11 mouse cellular contexts compared by ENCODE assay signal in genomic region chr17:24648731-24649377, GRCm38 (mm10). TPM values are rescaled to one million over a fixed set of nuclear protein-coding genes. Genes with fewer than 3 reads are reported as not detected.
DNase-seq lines count a peak whose midpoint lies in the region; ATAC-seq and TF ChIP-seq lines count a peak whose summit lies in the region.
"Had no signal": no experiment of that assay in that cellular context is flagged by ENCODE, and none has a peak within 500 bp of the region (broad histone marks: within the 10 kb centered on the region; RNA-seq: fewer than 3 reads in every experiment).

No protein-coding gene starts in this region.

- H3K36me3 ChIP-seq in neural tube, embryonic 11.5 days (ENCODE audit: control insufficient read depth, insufficient read depth, low read length), result no peaks in the 10 kb centered on the region
- H3K36me3 ChIP-seq in liver, embryonic 11.5 days (ENCODE audit: control insufficient read depth, insufficient read depth, low read length), result no peaks in the 10 kb centered on the region
- H3K36me3 ChIP-seq in stomach, postnatal 0 days (ENCODE audit: control insufficient read depth, insufficient read depth, low read length), result no peaks in the 10 kb centered on the region

- H3K4me2 ChIP-seq in neural tube, embryonic 11.5 days (ENCODE audit: low read depth), result peak overlapping the region; percentile 89; the same call in 1 of the 2 replicates
- H3K4me2 ChIP-seq in liver, embryonic 11.5 days, result peak overlapping the region; percentile 97
- peak overlapping the region; percentile 99 for H3K4me2 ChIP-seq in stomach, postnatal 0 days (replicated peaks; ENCODE audit: low read depth)

- TF ChIP-seq POLR2A in cerebellum, adult 2 months (IDR thresholded peaks at IDR 0.05; ENCODE audit: borderline replicate concordance, insufficient read depth, low read length), result no peak

- intact Hi-C loops in left cerebral cortex, postnatal 10 days (cut with DNase I), result no loop called here

- no peak for ATAC-seq in neural tube, embryonic 11.5 days (ENCODE audit: insufficient read depth, low FRiP score, low TSS enrichment)
- ATAC-seq in liver, embryonic 11.5 days (replicated peaks; ENCODE audit: low FRiP score), result no peak
- no peak for ATAC-seq in stomach, postnatal 0 days (ENCODE audit: low FRiP score, low TSS enrichment)

- H3K9me3 ChIP-seq in neural tube, embryonic 11.5 days (ENCODE audit: control insufficient read depth, low read length), result no peaks in the 10 kb centered on the region
- no peaks in the 10 kb centered on the region for H3K9me3 ChIP-seq in liver, embryonic 11.5 days (ENCODE audit: control insufficient read depth, low read length)
- H3K9me3 ChIP-seq in stomach, postnatal 0 days (ENCODE audit: control insufficient read depth, low read length), result no peaks in the 10 kb centered on the region

- DNase-seq in cerebellum, adult 2 months, result peak; percentile 67
- no peak for DNase-seq in cerebellum, postnatal 4 days (ENCODE audit: low spot score in 2 of 2)
- DNase-seq in neural tube, embryonic 11.5 days (ENCODE audit: low spot score), result no peak
- DNase-seq in neural tube, embryonic 10.5 days (ENCODE audit: extremely low spot score, low spot score), result no peak
- no peak for DNase-seq in liver, embryonic 11.5 days (ENCODE audit: low spot score)
- DNase-seq in stomach, postnatal 0 days (ENCODE audit: low spot score), result no peak
- no peak for DNase-seq in left cerebral cortex, postnatal 10 days (ENCODE audit: extremely low spot score in 1 of 2, low spot score in 2 of 2)
- no peak for DNase-seq in layer of hippocampus, adult 9-11 months
- DNase-seq: adrenal gland, adult 8-10 months; right cerebral cortex, postnatal 14 days had no signal

- no peak overlapping the region for H3K9ac ChIP-seq in neural tube, embryonic 11.5 days (ENCODE audit: low read length)
- no peak overlapping the region for H3K9ac ChIP-seq in liver, embryonic 11.5 days (ENCODE audit: low read depth, low read length)
- H3K9ac ChIP-seq in stomach, postnatal 0 days (ENCODE audit: low read length), result peak overlapping the region; percentile 41; the same call in 1 of the 2 replicates

- peaks cover 27% of the 10 kb centered on the region for H3K4me1 ChIP-seq in cerebellum, adult 2 months (ENCODE audit: control insufficient read depth, insufficient read depth, low read length)
- H3K4me1 ChIP-seq in neural tube, embryonic 11.5 days (ENCODE audit: control insufficient read depth, insufficient read depth, low read length), result peaks cover 7% of the 10 kb centered on the region
- H3K4me1 ChIP-seq in liver, embryonic 11.5 days (replicated peaks; ENCODE audit: control insufficient read depth, insufficient read depth, low read length), result peaks cover 37% of the 10 kb centered on the region
- no peaks in the 10 kb centered on the region; the same call in 1 of the 2 replicates for H3K4me1 ChIP-seq in stomach, postnatal 0 days (replicated peaks; ENCODE audit: control insufficient read depth, insufficient read depth)

- TF ChIP-seq EP300 in stomach, postnatal 0 days (optimal IDR thresholded peaks at IDR 0.05), result no peak

- peak overlapping the region; percentile 70 for H3K4me3 ChIP-seq in cerebellum, adult 2 months (replicated peaks; ENCODE audit: insufficient read depth, low read depth, low read length)
- no peak overlapping the region for H3K4me3 ChIP-seq in neural tube, embryonic 11.5 days (ENCODE audit: low read depth, low read length)
- peak overlapping the region; percentile 71 for H3K4me3 ChIP-seq in liver, embryonic 11.5 days (ENCODE audit: low read depth, low read length)
- H3K4me3 ChIP-seq in stomach, postnatal 0 days (ENCODE audit: low read depth, low read length), result peak overlapping the region; percentile 71

- no peak for TF ChIP-seq CTCF in cerebellum, adult 2 months (IDR thresholded peaks at IDR 0.05; ENCODE audit: borderline replicate concordance, insufficient read depth, low read depth, low read length)
- TF ChIP-seq CTCF in stomach, postnatal 0 days (IDR thresholded peaks at IDR 0.05; ENCODE audit: low read depth), result peak; percentile 48; the same call in 1 of the 2 replicates

- WGBS in cerebellum, adult 2 months, result 30% methylated on average over 10 of the region's 10 CpGs
- 71% methylated on average over 10 of the region's 10 CpGs for WGBS in neural tube, embryonic 11.5 days
- 69% methylated on average over 10 of the region's 10 CpGs for WGBS in liver, embryonic 11.5 days
- WGBS in stomach, postnatal 0 days, result 70% methylated on average over 10 of the region's 10 CpGs

- H3K27me3 ChIP-seq in cerebellum, adult 2 months (ENCODE audit: control insufficient read depth, insufficient read depth, low read length), result no peaks in the 10 kb centered on the region
- peaks cover 16% of the 10 kb centered on the region; the same call in 1 of the 2 replicates for H3K27me3 ChIP-seq in neural tube, embryonic 11.5 days (ENCODE audit: control insufficient read depth, insufficient read depth, low read length)
- peaks cover 29% of the 10 kb centered on the region for H3K27me3 ChIP-seq in liver, embryonic 11.5 days (replicated peaks; ENCODE audit: control insufficient read depth, insufficient read depth, low read length)
- H3K27me3 ChIP-seq in stomach, postnatal 0 days (ENCODE audit: control insufficient read depth, insufficient read depth, low read length), result no peaks in the 10 kb centered on the region

- peak overlapping the region; percentile 98 for H3K27ac ChIP-seq in cerebellum, adult 2 months (ENCODE audit: insufficient read depth, low read length)
- H3K27ac ChIP-seq in neural tube, embryonic 11.5 days (ENCODE audit: low read depth, low read length), result no peak overlapping the region
- no peak overlapping the region for H3K27ac ChIP-seq in liver, embryonic 11.5 days (ENCODE audit: low read depth, low read length)
- H3K27ac ChIP-seq in stomach, postnatal 0 days (replicated peaks), result no peak overlapping the region

RNA-seq across cellular contexts. Expression of gene Slc9a3r2, which starts 1.3 kb away (rescaled TPM):
- 140 and 146 TPM in 2 replicates for polyA plus RNA-seq in cerebellum, adult 2 months (2012; rRNA removed)
- 36.7 and 38.8 TPM in 2 replicates for polyA plus RNA-seq in neural tube, embryonic 11.5 days (2014; fragmentation: Nextera tagmentation; extraction: Ambion mirVana)
- polyA plus RNA-seq in liver, embryonic 11.5 days (2014; fragmentation: Nextera tagmentation; extraction: Ambion mirVana), result 23.6 and 25.1 TPM in 2 replicates
- polyA plus RNA-seq in stomach, postnatal 0 days (2015; fragmentation: Nextera tagmentation; extraction: Ambion mirVana), result 37.9 and 38.0 TPM in 2 replicates
- 10 to 100 TPM; 55.0 to 55.2 TPM for total RNA-seq in left cerebral cortex, postnatal 10 days (2021)

RNA-seq across cellular contexts. Expression of gene Npw, which starts 9.4 kb away (rescaled TPM):
- not detected in 2 replicates for polyA plus RNA-seq in cerebellum, adult 2 months (2012; rRNA removed)
- polyA plus RNA-seq in neural tube, embryonic 11.5 days (2014; fragmentation: Nextera tagmentation; extraction: Ambion mirVana), result not detected in 2 replicates
- 0.31 and 0.47 TPM in 2 replicates for polyA plus RNA-seq in liver, embryonic 11.5 days (2014; fragmentation: Nextera tagmentation; extraction: Ambion mirVana)
- polyA plus RNA-seq in stomach, postnatal 0 days (2015; fragmentation: Nextera tagmentation; extraction: Ambion mirVana), result 1.2 and 1.8 TPM in 2 replicates
- not detected for total RNA-seq in left cerebral cortex, postnatal 10 days (2021)
- total RNA-seq: adrenal gland, adult 8-10 months; heart, adult 18-20 months had no signal

RNA-seq across cellular contexts. Expression of gene Nthl1, which starts 16.4 kb away (rescaled TPM):
- 9.0 TPM in 2 replicates for polyA plus RNA-seq in cerebellum, adult 2 months (2012; rRNA removed)
- 13.8 and 15.7 TPM in 2 replicates for polyA plus RNA-seq in neural tube, embryonic 11.5 days (2014; fragmentation: Nextera tagmentation; extraction: Ambion mirVana)
- 21.0 and 23.7 TPM in 2 replicates for polyA plus RNA-seq in liver, embryonic 11.5 days (2014; fragmentation: Nextera tagmentation; extraction: Ambion mirVana)
- 8.0 and 8.4 TPM in 2 replicates for polyA plus RNA-seq in stomach, postnatal 0 days (2015; fragmentation: Nextera tagmentation; extraction: Ambion mirVana)
- 1 to 10 TPM; 4.6 to 5.9 TPM for total RNA-seq in left cerebral cortex, postnatal 10 days (2021)

RNA-seq across cellular contexts. Expression of gene Tsc2, which starts 16.4 kb away (rescaled TPM):
- 168 and 194 TPM in 2 replicates for polyA plus RNA-seq in cerebellum, adult 2 months (2012; rRNA removed)
- polyA plus RNA-seq in neural tube, embryonic 11.5 days (2014; fragmentation: Nextera tagmentation; extraction: Ambion mirVana), result 61.9 and 69.2 TPM in 2 replicates
- polyA plus RNA-seq in liver, embryonic 11.5 days (2014; fragmentation: Nextera tagmentation; extraction: Ambion mirVana), result 53.5 and 55.2 TPM in 2 replicates
- 36.2 and 37.0 TPM in 2 replicates for polyA plus RNA-seq in stomach, postnatal 0 days (2015; fragmentation: Nextera tagmentation; extraction: Ambion mirVana)
- total RNA-seq in left cerebral cortex, postnatal 10 days (2021), result 100 to 1,000 TPM; 130 to 143 TPM

RNA-seq across cellular contexts. Expression of gene Zfp598, which starts 20.6 kb away (rescaled TPM):
- polyA plus RNA-seq in cerebellum, adult 2 months (2012; rRNA removed), result 92.6 and 98.6 TPM in 2 replicates
- 31.8 and 35.7 TPM in 2 replicates for polyA plus RNA-seq in neural tube, embryonic 11.5 days (2014; fragmentation: Nextera tagmentation; extraction: Ambion mirVana)
- 37.4 and 38.3 TPM in 2 replicates for polyA plus RNA-seq in liver, embryonic 11.5 days (2014; fragmentation: Nextera tagmentation; extraction: Ambion mirVana)
- 9.7 and 12.4 TPM in 2 replicates for polyA plus RNA-seq in stomach, postnatal 0 days (2015; fragmentation: Nextera tagmentation; extraction: Ambion mirVana)
- 10 to 100 TPM; 37.2 to 38.1 TPM for total RNA-seq in left cerebral cortex, postnatal 10 days (2021)

Comparison
In these comparisons a context has a peak if more than half of its experiments do, and no peak if none do; other contexts are left out.
1. DNase-seq: peak in cerebellum, adult 2 months (2 of 2); none in cerebellum, postnatal 4 days (0 of 2), neural tube, embryonic 11.5 days (single experiment), neural tube, embryonic 10.5 days (single experiment), liver, embryonic 11.5 days (single experiment), stomach, postnatal 0 days (single experiment), left cerebral cortex, postnatal 10 days (0 of 2) and layer of hippocampus, adult 9-11 months (single experiment).
2. Peak in every context shown above with its lines, with median percentiles within 50 percentile points of each other: H3K4me2 ChIP-seq.